Mouse (Mus musculus) heart, embryonic 16.5 days (tissue): ENCODE measurements around the gene Tecpr2. TPM values are rescaled to one million over a fixed set of nuclear protein-coding genes. Genes with fewer than 3 reads are reported as not detected.

Experiments used
- ATAC-seq: fragments of 200-750 bp; cut with Nextera tagmentation; replicated peaks from 2 replicates; pipeline ENCODE4 v1.8.0; 2017; ENCODE audit warnings: moderate number of reproducible peaks; ENCODE audit not compliant: insufficient read depth, low FRiP score; ENCODE audit errors: extremely low read depth
- H3K27ac ChIP-seq: fragments of 300-500 bp; sonication (generic); 2 replicates; pipeline ENCODE4 v1.5.1; 2014; ENCODE audit warnings: mild to moderate bottlenecking, low read length, control low read depth, moderate library complexity
- H3K27me3 ChIP-seq: fragments of 300-500 bp; sonication (generic); 2 replicates; pipeline ENCODE4 v1.6.1; 2014; ENCODE audit warnings: low read length, mixed read lengths; ENCODE audit not compliant: control insufficient read depth, insufficient read depth
- H3K36me3 ChIP-seq: fragments of 300-500 bp; sonication (generic); 2 replicates; pipeline ENCODE4 v1.6.1; 2014; ENCODE audit not compliant: control insufficient read depth, insufficient read depth
- H3K4me1 ChIP-seq: fragments of 300-500 bp; sonication (generic); 2 replicates; pipeline ENCODE4 v1.6.1; 2014; ENCODE audit warnings: low read length, mixed read lengths; ENCODE audit not compliant: control insufficient read depth, insufficient read depth
- H3K4me2 ChIP-seq: fragments of 300-500 bp; sonication (generic); 2 replicates; pipeline ENCODE4 v1.6.1; 2014; ENCODE audit warnings: low read depth, mild to moderate bottlenecking, control low read depth, low read length
- H3K4me3 ChIP-seq: fragments of 300-500 bp; sonication (generic); 2 replicates; pipeline ENCODE4 v1.5.1; 2014; ENCODE audit warnings: mild to moderate bottlenecking, control low read depth, low read length
- H3K9ac ChIP-seq: fragments of 300-500 bp; sonication (generic); 2 replicates; pipeline ENCODE4 v1.6.1; 2014; ENCODE audit warnings: low read length, control low read depth
- H3K9me3 ChIP-seq: fragments of 300-500 bp; sonication (generic); replicated peaks from 2 replicates; pipeline ENCODE4 v1.6.1; 2016; ENCODE audit warnings: low read length; ENCODE audit not compliant: control insufficient read depth
- WGBS: fragments of 180-500 bp; shearing (Covaris S2); extraction: QIAGEN DNeasy Blood & Tissue Kit; methylation state at CpG from one replicate; pipeline ENCODE4 v1.1.7; 2014; 5-methylcytosine and 5-hydroxymethylcytosine counted together
- polyA plus RNA-seq: library from polyadenylated mRNA; unstranded; fragments of >200 nt; fragmentation: Nextera tagmentation; extraction: Ambion mirVana; gene quantifications from 2 replicates; pipeline ENCODE4 v1.2.1, GENCODE M21; 2015

Gene Tecpr2
- polyA plus RNA-seq, 1 experiment from 2014 or later, result 2.2 TPM

GRCm38 (mm10) chr12:110888106-110888505, 958 bp upstream of the Tecpr2 start:
- peaks cover 13% of the 10 kb centered on the region for H3K4me1 ChIP-seq
- peak overlapping the region; percentile 76 for H3K4me3 ChIP-seq
- H3K27me3 ChIP-seq, result no peaks in the 10 kb centered on the region
- H3K9ac ChIP-seq, result peak overlapping the region; percentile 79
- H3K27ac ChIP-seq, result no peak overlapping the region
- no peak for ATAC-seq
- H3K36me3 ChIP-seq, result peaks cover 4% of the 10 kb centered on the region
- H3K4me2 ChIP-seq, result peak overlapping the region; percentile 90
- H3K9me3 ChIP-seq, result no peaks in the 10 kb centered on the region
- 29% methylated on average over 12 of the region's 12 CpGs for WGBS

GRCm38 (mm10) chr12:110888606-110889005, 458 bp upstream of the Tecpr2 start:
- Histone ChIP-seq H3K9me3 (no peaks in the 10 kb centered on the region), H3K4me3 (peak overlapping the region; percentile 76), H3K27ac (no peak overlapping the region; the same call in 1 of the 2 replicates), H3K4me1 (peaks cover 13% of the 10 kb centered on the region), H3K9ac (peak overlapping the region; percentile 79), H3K36me3 (peaks cover 3% of the 10 kb centered on the region), H3K27me3 (no peaks in the 10 kb centered on the region), H3K4me2 (peak overlapping the region; percentile 90)
- under 1% methylated on average over 25 of the region's 25 CpGs for WGBS
- no peak; the same call in 1 of the 2 replicates for ATAC-seq

- 93% methylated on average over 1 of the region's 1 CpGs for WGBS
- no peak for ATAC-seq
Observed at GRCm38 (mm10) chr12:110891887-110892286, 2.8 kb downstream of the Tecpr2 start.

GRCm38 (mm10) chr12:110902106-110902505, 13.0 kb downstream of the Tecpr2 start:
- no peaks in the 10 kb centered on the region for H3K4me1 ChIP-seq

More at GRCm38 (mm10) chr12:110891887-110892286, 2.8 kb downstream of the Tecpr2 start:
- Histone ChIP-seq H3K9ac (no peak overlapping the region), H3K27me3 (no peaks in the 10 kb centered on the region), H3K27ac (no peak overlapping the region), H3K9me3 (no peaks in the 10 kb centered on the region), H3K4me1 (peaks cover 13% of the 10 kb centered on the region), H3K36me3 (no peaks in the 10 kb centered on the region), H3K4me3 (no peak overlapping the region), H3K4me2 (no peak overlapping the region)

GRCm38 (mm10) chr12:110903536-110903935, 14.5 kb downstream of the Tecpr2 start:
- no peaks in the 10 kb centered on the region for H3K27me3 ChIP-seq
- ATAC-seq, result no peak
- H3K36me3 ChIP-seq, result no peaks in the 10 kb centered on the region
- no peaks in the 10 kb centered on the region for H3K9me3 ChIP-seq
- no peaks in the 10 kb centered on the region for H3K4me1 ChIP-seq
- H3K4me3 ChIP-seq, result no peak overlapping the region
- WGBS, result 88% methylated on average over 2 of the region's 2 CpGs
- H3K4me2 ChIP-seq, result no peak overlapping the region
- no peak overlapping the region for H3K9ac ChIP-seq
- H3K27ac ChIP-seq, result no peak overlapping the region

More at GRCm38 (mm10) chr12:110902106-110902505, 13.0 kb downstream of the Tecpr2 start:
- no peak overlapping the region for H3K27ac ChIP-seq
- no peaks in the 10 kb centered on the region for H3K27me3 ChIP-seq
- no peak overlapping the region for H3K4me2 ChIP-seq
- H3K4me3 ChIP-seq, result no peak overlapping the region
- 78% methylated on average over 4 of the region's 4 CpGs for WGBS
- H3K36me3 ChIP-seq, result no peaks in the 10 kb centered on the region
- ATAC-seq, result no peak
- no peaks in the 10 kb centered on the region for H3K9me3 ChIP-seq
- no peak overlapping the region for H3K9ac ChIP-seq

- no peak for ATAC-seq
- H3K4me1 ChIP-seq, result no peaks in the 10 kb centered on the region
- WGBS, result 59% methylated on average over 3 of the region's 3 CpGs
Observed at GRCm38 (mm10) chr12:110907845-110908244, 18.8 kb downstream of the Tecpr2 start.

GRCm38 (mm10) chr12:110909962-110910361, 20.9 kb downstream of the Tecpr2 start:
- no peaks in the 10 kb centered on the region for H3K36me3 ChIP-seq
- ATAC-seq, result no peak
- no peaks in the 10 kb centered on the region for H3K27me3 ChIP-seq
- H3K9ac ChIP-seq, result no peak overlapping the region
- no peak overlapping the region for H3K4me2 ChIP-seq
- H3K4me1 ChIP-seq, result no peaks in the 10 kb centered on the region
- no peaks in the 10 kb centered on the region for H3K9me3 ChIP-seq
- 91% methylated on average over 2 of the region's 2 CpGs for WGBS
- no peak overlapping the region for H3K27ac ChIP-seq
- H3K4me3 ChIP-seq, result no peak overlapping the region

More at GRCm38 (mm10) chr12:110907845-110908244, 18.8 kb downstream of the Tecpr2 start:
- H3K27me3 ChIP-seq, result no peaks in the 10 kb centered on the region
- H3K36me3 ChIP-seq, result no peaks in the 10 kb centered on the region
- H3K4me2 ChIP-seq, result no peak overlapping the region
- H3K4me3 ChIP-seq, result no peak overlapping the region
- no peak overlapping the region for H3K27ac ChIP-seq
- no peaks in the 10 kb centered on the region for H3K9me3 ChIP-seq
- H3K9ac ChIP-seq, result no peak overlapping the region

GRCm38 (mm10) chr12:110915761-110916160, 26.7 kb downstream of the Tecpr2 start:
- H3K4me2 ChIP-seq, result no peak overlapping the region
- no peaks in the 10 kb centered on the region for H3K4me1 ChIP-seq
- H3K27me3 ChIP-seq, result no peaks in the 10 kb centered on the region
- H3K4me3 ChIP-seq, result no peak overlapping the region
- WGBS, result 73% methylated on average over 9 of the region's 9 CpGs
- H3K27ac ChIP-seq, result no peak overlapping the region
- no peak overlapping the region for H3K9ac ChIP-seq
- no peak for ATAC-seq
- peaks cover 8% of the 10 kb centered on the region for H3K36me3 ChIP-seq
- no peaks in the 10 kb centered on the region for H3K9me3 ChIP-seq

GRCm38 (mm10) chr12:110920254-110920653, 31.2 kb downstream of the Tecpr2 start:
- Histone ChIP-seq H3K27me3 (no peaks in the 10 kb centered on the region), H3K36me3 (peaks cover 8% of the 10 kb centered on the region), H3K4me3 (no peak overlapping the region), H3K4me1 (no peaks in the 10 kb centered on the region), H3K4me2 (no peak overlapping the region), H3K27ac (no peak overlapping the region), H3K9me3 (no peaks in the 10 kb centered on the region), H3K9ac (no peak overlapping the region)
- WGBS, result 90% methylated on average over 4 of the region's 4 CpGs
- ATAC-seq, result no peak
